Mouse (Mus musculus) heart, embryonic 13.5 days (tissue): ENCODE data around the gene Gm47289. TPM values are rescaled to one million over a fixed set of nuclear protein-coding genes. Genes with fewer than 3 reads are reported as not detected.

Experiments used
- ATAC-seq: fragments of 200-750 bp; cut with Nextera tagmentation; 2 replicates; pipeline ENCODE4 v1.8.0; 2017; ENCODE audit warnings: moderate TSS enrichment; ENCODE audit not compliant: insufficient number of reproducible peaks, low FRiP score, low TSS enrichment; ENCODE audit errors: extremely low read depth
- H3K27ac ChIP-seq: fragments of 300-500 bp; sonication (generic); replicated peaks from 2 replicates; pipeline ENCODE4 v1.5.1; 2015; ENCODE audit warnings: moderate library complexity, mild to moderate bottlenecking, inconsistent platforms
- H3K27me3 ChIP-seq: fragments of 300-500 bp; sonication (generic); replicated peaks from 2 replicates; pipeline ENCODE4 v1.6.1; 2015; ENCODE audit warnings: mild to moderate bottlenecking, inconsistent platforms
- H3K36me3 ChIP-seq: fragments of 300-500 bp; sonication (generic); 2 replicates; pipeline ENCODE4 v1.6.1; 2015; ENCODE audit warnings: mild to moderate bottlenecking, inconsistent platforms
- H3K4me1 ChIP-seq: fragments of 300-500 bp; sonication (generic); 2 replicates; pipeline ENCODE4 v1.6.1; 2015; ENCODE audit warnings: inconsistent platforms
- H3K4me2 ChIP-seq: fragments of 300-500 bp; sonication (generic); 2 replicates; pipeline ENCODE4 v1.6.1; 2015; ENCODE audit warnings: inconsistent platforms, mild to moderate bottlenecking, moderate library complexity
- H3K4me3 ChIP-seq: fragments of 300-500 bp; sonication (generic); 2 replicates; pipeline ENCODE4 v1.5.1; 2015; ENCODE audit warnings: moderate library complexity, mild to moderate bottlenecking, inconsistent platforms
- H3K9ac ChIP-seq: fragments of 300-500 bp; sonication (generic); 2 replicates; pipeline ENCODE4 v1.6.1; 2015; ENCODE audit warnings: inconsistent platforms, mild to moderate bottlenecking, moderate library complexity
- H3K9me3 ChIP-seq: fragments of 300-500 bp; sonication (generic); 2 replicates; pipeline ENCODE4 v1.6.1; 2016; ENCODE audit warnings: inconsistent platforms
- WGBS: fragments of 180-500 bp; shearing (Covaris S2); methylation state at CpG from one replicate; pipeline ENCODE4 v1.1.7; 2015; ENCODE audit warnings: mixed read lengths; 5-methylcytosine and 5-hydroxymethylcytosine counted together
- polyA plus RNA-seq: library from polyadenylated mRNA; unstranded; fragments of >200 nt; fragmentation: Nextera tagmentation; extraction: Ambion mirVana; gene quantifications from 2 replicates; pipeline ENCODE4 v1.2.1, GENCODE M21; 2015

Gm47289 gene
- polyA plus RNA-seq, 1 experiment from 2014 or later, result 0.05 TPM

DNA sequence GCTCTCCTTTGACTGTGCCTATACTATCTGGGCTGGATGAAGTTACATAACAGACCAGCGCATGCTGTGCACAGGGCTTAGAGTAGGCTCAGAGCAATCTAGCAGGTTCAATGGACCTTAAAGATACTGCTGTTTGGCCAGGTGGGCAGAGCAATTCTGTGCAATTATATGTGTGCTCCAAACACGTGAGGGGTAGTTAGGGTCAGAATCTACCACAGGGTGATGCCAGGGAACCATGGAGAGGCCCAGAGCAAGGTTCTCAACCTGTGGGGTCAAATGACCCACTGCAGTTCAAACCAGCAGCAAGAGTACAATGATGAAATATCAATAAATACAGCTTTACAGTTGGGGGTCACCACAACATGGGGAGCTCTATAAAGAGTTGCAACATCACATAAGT, 47.7 kb downstream of the Gm47289 start:
- WGBS, result 70% methylated on average over 2 of the region's 2 CpGs
- H3K4me2 ChIP-seq, result no peak overlapping the region
- H3K9me3 ChIP-seq, result peaks cover 13% of the 10 kb centered on the region; the same call in 1 of the 2 replicates
- H3K4me3 ChIP-seq, result no peak overlapping the region
- no peaks in the 10 kb centered on the region for H3K36me3 ChIP-seq
- no peak for ATAC-seq
- H3K9ac ChIP-seq, result no peak overlapping the region
- H3K4me1 ChIP-seq, result no peaks in the 10 kb centered on the region
- H3K27ac ChIP-seq, result no peak overlapping the region
- H3K27me3 ChIP-seq, result no peaks in the 10 kb centered on the region

DNA sequence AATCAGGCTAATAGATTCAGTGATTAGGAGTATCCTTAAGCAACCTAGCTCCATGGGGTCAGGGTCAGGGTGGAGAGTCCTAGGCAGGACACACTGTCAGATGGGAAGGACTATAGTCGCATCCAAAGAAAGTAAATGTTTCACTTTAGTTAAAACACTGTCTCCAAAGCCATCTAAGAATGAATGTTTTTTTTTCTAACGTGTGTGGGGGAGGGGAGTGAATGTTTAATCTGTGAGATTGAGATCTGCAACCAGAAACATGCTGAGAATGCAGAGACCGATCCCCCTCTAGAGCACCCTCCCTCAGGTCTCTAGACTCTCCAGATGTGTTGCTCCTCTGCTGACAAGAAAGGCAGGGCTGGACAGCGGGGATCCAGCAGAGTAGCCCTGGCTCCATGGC, 48.2 kb downstream of the Gm47289 start:
- H3K9ac ChIP-seq, result no peak overlapping the region
- no peak overlapping the region for H3K4me2 ChIP-seq
- no peaks in the 10 kb centered on the region for H3K27me3 ChIP-seq
- H3K4me1 ChIP-seq, result no peaks in the 10 kb centered on the region
- no peaks in the 10 kb centered on the region for H3K36me3 ChIP-seq
- no peak overlapping the region for H3K4me3 ChIP-seq
- H3K9me3 ChIP-seq, result peaks cover 13% of the 10 kb centered on the region; the same call in 1 of the 2 replicates
- 55% methylated on average over 4 of the region's 4 CpGs for WGBS
- H3K27ac ChIP-seq, result no peak overlapping the region
- ATAC-seq, result no peak

DNA sequence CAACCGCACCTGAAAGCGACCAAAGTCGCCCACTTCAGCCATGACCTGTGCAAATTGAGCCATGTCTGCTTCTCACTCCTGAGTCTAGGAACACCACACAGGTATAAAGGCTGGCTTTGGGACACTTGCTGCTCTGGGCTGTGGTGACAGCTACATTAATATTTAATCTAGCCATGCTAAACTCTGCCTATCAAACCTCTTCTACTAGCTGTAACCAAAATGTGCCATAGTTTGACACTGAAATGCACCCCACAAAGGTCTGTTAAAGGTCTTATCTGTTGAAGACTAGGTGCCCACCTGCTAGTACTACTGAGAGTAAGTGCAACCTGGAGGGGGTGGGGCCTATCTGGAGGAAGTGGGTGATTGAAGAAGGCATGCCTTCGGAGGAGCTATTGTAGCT, 50.0 kb downstream of the Gm47289 start, which contains the start of gene Slc22a13:
TSS of gene Slc22a13 (minus strand) at position 101 of the 400 bp plus-strand sequence.
- no peak within 1 kb of the TSS for H3K9ac ChIP-seq
- no peak for ATAC-seq
- no peaks in the 10 kb centered on the region for H3K27me3 ChIP-seq
- H3K27ac ChIP-seq, result no peak within 1 kb of the TSS
- H3K4me1 ChIP-seq, result no peaks in the 10 kb centered on the region
- 82% methylated on average over 4 of the region's 4 CpGs for WGBS
- no peaks in the 10 kb centered on the region for H3K36me3 ChIP-seq
- peaks cover 9% of the 10 kb centered on the region; the same call in 1 of the 2 replicates for H3K9me3 ChIP-seq
- no peak within 1 kb of the TSS for H3K4me2 ChIP-seq
- no peak within 1 kb of the TSS for H3K4me3 ChIP-seq

Other genes with a start within 250 kb of the Gm47289 start
- 6.8 and 8.2 TPM in 2 replicates for gene Ctdspl, start 232.7 kb upstream of the Gm47289 start, polyA plus RNA-seq
- 10.6 and 11.5 TPM in 2 replicates for gene Vill, start 106.4 kb upstream of the Gm47289 start, polyA plus RNA-seq
- 15.8 and 16.5 TPM in 2 replicates for gene Plcd1, start 65.7 kb upstream of the Gm47289 start, polyA plus RNA-seq
- gene Dlec1, start 56.7 kb upstream of the Gm47289 start, polyA plus RNA-seq, result 0.21 and 0.29 TPM in 2 replicates
- 0.47 TPM in 2 replicates for gene Acaa1b, start 2.1 kb upstream of the Gm47289 start, polyA plus RNA-seq
- not detected in 2 replicates for gene Slc22a13, start 49.9 kb downstream of the Gm47289 start, polyA plus RNA-seq
- gene Oxsr1, start 163.3 kb downstream of the Gm47289 start, polyA plus RNA-seq, result 7.4 and 7.8 TPM in 2 replicates
- 79.7 and 88.5 TPM in 2 replicates for gene Acaa1a, start 180.5 kb downstream of the Gm47289 start, polyA plus RNA-seq
- 14.2 and 14.5 TPM in 2 replicates for gene Myd88, start 182.2 kb downstream of the Gm47289 start, polyA plus RNA-seq
- gene Xylb, start 198.2 kb downstream of the Gm47289 start, polyA plus RNA-seq, result 1.2 and 2.6 TPM in 2 replicates
- 0.10 TPM in 1 of 2 replicates, not detected in the other for gene Slc22a14, start 206.4 kb downstream of the Gm47289 start, polyA plus RNA-seq
- gene Acvr2b, start 243.0 kb downstream of the Gm47289 start, polyA plus RNA-seq, result 13.2 and 17.2 TPM in 2 replicates